Mouse (Mus musculus) CH12.LX (cell line): Measurements from ENCODE around the gene Ubl5. TPM values are rescaled to one million over a fixed set of nuclear protein-coding genes. Genes with fewer than 3 reads are reported as not detected.
A peak's percentile ranks its signal among the peaks of the same experiment; 100 is the strongest.

Source experiments
- DNase-seq: peaks from one replicate; pipeline ENCODE4 v3.0.0-alpha.2; 2013; ENCODE audit errors: extremely low read depth
- H3K27ac ChIP-seq: 2 replicates; pipeline ENCODE4 v1.5.1; 2012; ENCODE audit warnings: low read depth, mild to moderate bottlenecking, control low read depth, moderate library complexity; ENCODE audit not compliant: insufficient read depth
- H3K27me3 ChIP-seq: replicated peaks from 2 replicates; pipeline ENCODE3; 2012; ENCODE audit warnings: inconsistent platforms
- H3K36me3 ChIP-seq, 2 experiments: replicated peaks in 1 of 2; 2 replicates each; pipeline versions ENCODE3 to v1.6.1; 2012; ENCODE audit warnings: inconsistent platforms in 1 of 2, low read length in 1 of 2, mild to moderate bottlenecking in 1 of 2, mixed read lengths in 1 of 2, moderate library complexity in 1 of 2; ENCODE audit not compliant: control insufficient read depth in 1 of 2, insufficient read depth in 1 of 2
- H3K4me1 ChIP-seq, 2 experiments: 2 replicates each; pipeline ENCODE4 v1.6.1; 2012; ENCODE audit warnings: inconsistent platforms in 1 of 2, moderate library complexity in 1 of 2; ENCODE audit not compliant: insufficient read depth in 2 of 2, control insufficient read depth in 1 of 2
- H3K4me2 ChIP-seq: 2 replicates; pipeline ENCODE4 v1.6.1; 2012; ENCODE audit warnings: low read depth, mild to moderate bottlenecking, control low read depth; ENCODE audit not compliant: poor library complexity, insufficient read depth, severe bottlenecking
- H3K4me3 ChIP-seq, 3 experiments: fragments of 150-350 bp in 1 of 3; sonication (generic) in 1 of 3; replicated peaks in 1 of 3; 2 replicates each; pipeline versions ENCODE3 to v1.5.1; 2011 to 2012; ENCODE audit warnings: low read depth in 2 of 3, low read length in 2 of 3, mild to moderate bottlenecking in 2 of 3, moderate library complexity in 2 of 3, control low read depth in 1 of 3, improper control_type of control experiment in 1 of 3, inconsistent platforms in 1 of 3, mixed read lengths in 1 of 3; ENCODE audit not compliant: poor library complexity in 1 of 3
- H3K79me2 ChIP-seq: replicated peaks from 2 replicates; pipeline ENCODE4 v1.6.1; 2012; ENCODE audit warnings: mild to moderate bottlenecking, moderate library complexity; ENCODE audit not compliant: control insufficient read depth, poor library complexity, insufficient read depth, severe bottlenecking; ENCODE audit errors: extremely low read depth
- H3K9ac ChIP-seq: 2 replicates; pipeline ENCODE4 v1.6.1; 2012; ENCODE audit warnings: low read depth, mild to moderate bottlenecking, control low read depth, moderate library complexity; ENCODE audit not compliant: insufficient read depth
- H3K9me3 ChIP-seq: replicated peaks from 2 replicates; pipeline ENCODE3; 2012; ENCODE audit warnings: low read length, inconsistent platforms, mixed read lengths
- CTCF ChIP-seq, 2 experiments: IDR thresholded peaks in 1 of 2; conservative IDR thresholded peaks in 1 of 2; 2 replicates each; pipeline ENCODE4 v1.5.1; 2011 to 2012; ENCODE audit warnings: low read depth in 2 of 2, low read length in 2 of 2, improper control_type of control experiment in 1 of 2, inconsistent platforms in 1 of 2, mild to moderate bottlenecking in 1 of 2, moderate library complexity in 1 of 2
- E2F4 ChIP-seq: IDR thresholded peaks from 2 replicates; pipeline ENCODE4 v1.6.1; 2011; ENCODE audit warnings: low read depth, low read length, improper control_type of control experiment; ENCODE audit not compliant: insufficient replicate concordance
- ELF1 ChIP-seq: IDR thresholded peaks from 2 replicates; pipeline ENCODE4 v1.6.1; 2014; ENCODE audit warnings: low read depth, mild to moderate bottlenecking, inconsistent platforms, low read length, improper control_type of control experiment
- EP300 ChIP-seq: IDR thresholded peaks from 2 replicates; pipeline ENCODE4 v1.6.1; 2011; ENCODE audit warnings: low read length, improper control_type of control experiment
- JUN ChIP-seq: IDR thresholded peaks from 2 replicates; pipeline ENCODE4 v1.6.1; 2011; ENCODE audit warnings: low read depth, mild to moderate bottlenecking, low read length, improper control_type of control experiment, moderate library complexity; ENCODE audit not compliant: insufficient read depth
- JUND ChIP-seq: conservative IDR thresholded peaks from 2 replicates; pipeline ENCODE4 v1.6.1; 2011; ENCODE audit warnings: low read depth, low read length, improper control_type of control experiment
- KAT2A ChIP-seq: IDR thresholded peaks from 2 replicates; pipeline ENCODE4 v1.6.1; 2012; ENCODE audit warnings: low read length, improper control_type of control experiment, inconsistent platforms; ENCODE audit not compliant: insufficient replicate concordance
- MAFK ChIP-seq: IDR thresholded peaks from 2 replicates; pipeline ENCODE4 v1.6.1; 2011; ENCODE audit warnings: low read length, improper control_type of control experiment; ENCODE audit not compliant: insufficient replicate concordance
- MYC ChIP-seq: IDR thresholded peaks from 2 replicates; pipeline ENCODE4 v1.6.1; 2011; ENCODE audit warnings: low read depth, mild to moderate bottlenecking, improper control_type of control experiment, low read length
- NRF1 ChIP-seq: IDR thresholded peaks from 2 replicates; pipeline ENCODE4 v1.6.1; 2014; ENCODE audit warnings: low read depth, mild to moderate bottlenecking, inconsistent platforms, low read length, improper control_type of control experiment, moderate library complexity
- PAX5 ChIP-seq: IDR thresholded peaks from 2 replicates; pipeline ENCODE4 v1.6.1; 2012; ENCODE audit warnings: low read length, inconsistent platforms, mixed read lengths
- POLR2A ChIP-seq: IDR thresholded peaks from 2 replicates; pipeline ENCODE4 v1.6.1; 2011; ENCODE audit warnings: low read depth, mild to moderate bottlenecking, improper control_type of control experiment, low read length
- RAD21 ChIP-seq: IDR thresholded peaks from 2 replicates; pipeline ENCODE4 v1.6.1; 2011; ENCODE audit warnings: low read depth, mild to moderate bottlenecking, low read length, improper control_type of control experiment, moderate library complexity
- SIN3A ChIP-seq: IDR thresholded peaks from 2 replicates; pipeline ENCODE4 v1.6.1; 2012; ENCODE audit warnings: low read length, improper control_type of control experiment, inconsistent platforms
- SMC3 ChIP-seq: IDR thresholded peaks from 2 replicates; pipeline ENCODE4 v1.6.1; 2011; ENCODE audit warnings: low read depth, low read length, improper control_type of control experiment
- TBP ChIP-seq: conservative IDR thresholded peaks from 2 replicates; pipeline ENCODE4 v1.6.1; 2011; ENCODE audit warnings: low read depth, low read length, improper control_type of control experiment
- TCF12 ChIP-seq: IDR thresholded peaks from 2 replicates; pipeline ENCODE4 v1.6.1; 2014; ENCODE audit warnings: low read depth, mild to moderate bottlenecking, inconsistent platforms, low read length, improper control_type of control experiment
- UBTF ChIP-seq: IDR thresholded peaks from 2 replicates; pipeline ENCODE4 v1.6.1; 2012; ENCODE audit warnings: low read depth, mild to moderate bottlenecking, inconsistent platforms, low read length, improper control_type of control experiment, moderate library complexity
- USF2 ChIP-seq: conservative IDR thresholded peaks from 2 replicates; pipeline ENCODE4 v1.6.1; 2011; ENCODE audit warnings: low read depth, low read length, improper control_type of control experiment
- ZMIZ1 ChIP-seq: IDR thresholded peaks from 2 replicates; pipeline ENCODE4 v1.6.1; 2012; ENCODE audit warnings: low read depth, mild to moderate bottlenecking, inconsistent platforms, low read length, improper control_type of control experiment
- ZNF384 ChIP-seq: IDR thresholded peaks from 2 replicates; pipeline ENCODE4 v1.6.1; 2012; ENCODE audit warnings: low read depth, low read length, improper control_type of control experiment, inconsistent platforms
- dilution Hi-C: fragments of 300-500 bp; cut with MboI; formaldehyde crosslinking; loops from 2 replicates; pipeline ENCODE4 v1.14.3; 2020; ENCODE audit warnings: low sequenced_read_pairs; ENCODE audit not compliant: extremely low pct_unique_long_range_greater_than_20kb, extremely low pct_ligation_motif_present
- in situ Hi-C: fragments of 300-500 bp; cut with MboI; formaldehyde crosslinking; loops from 3 replicates; pipeline ENCODE4 v1.14.3; 2019; ENCODE audit warnings: low sequenced_read_pairs, low pct_ligation_motif_present, low pct_unique_long_range_greater_than_20kb, mixed read lengths
- polyA plus RNA-seq: library from polyadenylated mRNA; unstranded; fragments of >175 nt; gene quantifications from 2 replicates; pipeline ENCODE4 v1.2.1, GENCODE M21; 2012; ENCODE audit warnings: low read depth; ENCODE audit not compliant: insufficient read length
- total RNA-seq, 2 experiments: library from RNA; depleted of rRNA; stranded (reverse); fragments of 300-350 nt in 1 of 2; fragments of >200 nt in 1 of 2; gene quantifications; 2 replicates each; pipeline ENCODE4 v1.2.3; 2012 to 2014

The Ubl5 gene
- total and polyA plus RNA-seq, 3 experiments: 155 to 328 (median 291) TPM

- H3K4me3 ChIP-seq: no peak overlapping the region
- peaks cover 11 to 32% of the 10 kb centered on the region in 2 experiments; a peak in 3 of 4 replicates for H3K4me1 ChIP-seq
- H3K36me3 ChIP-seq: peaks cover 77 to 91% of the 10 kb centered on the region in 2 experiments
- H3K27me3 ChIP-seq: no peaks in the 10 kb centered on the region
- in situ Hi-C loops: no loop called here
- TF ChIP-seq PAX5: no peak
- no peak for TF ChIP-seq MAFK
- no peak for TF ChIP-seq USF2
- no peak for TF ChIP-seq POLR2A
- no peak for TF ChIP-seq TCF12
- TF ChIP-seq E2F4: no peak
- TF ChIP-seq JUND: no peak
- TF ChIP-seq ELF1: no peak
- TF ChIP-seq EP300: no peak
- no peak for TF ChIP-seq KAT2A
- no peak for TF ChIP-seq ZNF384
- TF ChIP-seq SIN3A: no peak
- TF ChIP-seq NRF1: no peak
- no peak for TF ChIP-seq MYC
- no peak for TF ChIP-seq TBP
- no peak for TF ChIP-seq ZMIZ1
- TF ChIP-seq UBTF: no peak
- dilution Hi-C loops: no loop called here
- no peaks in the 10 kb centered on the region for H3K9me3 ChIP-seq
- H3K79me2 ChIP-seq: peaks cover 57% of the 10 kb centered on the region
- no peak overlapping the region for H3K4me2 ChIP-seq
- DNase-seq: no peak
- H3K9ac ChIP-seq: no peak overlapping the region
- no peak overlapping the region for H3K27ac ChIP-seq
Measured at GRCm38 (mm10) chr9:20657546-20657945, 14.9 kb downstream of the Ubl5 start.

GRCm38 (mm10) chr9:20662325-20662724, 19.6 kb downstream of the Ubl5 start:
- peak; percentile 46 for DNase-seq
- Histone ChIP-seq H3K4me1 (no peaks in the 10 kb centered on the region), H3K36me3 (peaks cover 64 to 90% of the 10 kb centered on the region in 2 experiments), H3K79me2 (peaks cover 15% of the 10 kb centered on the region; the same call in 1 of the 2 replicates), H3K27me3 (no peaks in the 10 kb centered on the region), H3K9me3 (no peaks in the 10 kb centered on the region), H3K9ac (no peak overlapping the region), H3K4me2 (no peak overlapping the region), H3K27ac (no peak overlapping the region), H3K4me3 (no peak overlapping the region)
- TF ChIP-seq JUN (no peak), CTCF (conservative IDR thresholded peaks at IDR 0.05 in 1 of 2, IDR thresholded peaks at IDR 0.05 in 1 of 2; ENCODE audit: low read depth in 2 of 2, low read length in 2 of 2) (peak; percentile 52 to 70), RAD21 (peak; percentile 47), SMC3 (peak; percentile 59)
- dilution Hi-C loops: no loop called here
- in situ Hi-C loops: no loop called here
